Mouse (Mus musculus): ENCODE results near the gene Orai3. TPM values are rescaled to one million over a fixed set of nuclear protein-coding genes. Genes with fewer than 3 reads are reported as not detected.
A peak's percentile ranks its signal among the peaks of the same experiment; 100 is the strongest.

The Orai3 gene
- polyA plus RNA-seq, 1 experiment from 2014 or later = 4.8 TPM

GRCm38 (mm10) chr7:127777474-127778266 is 8.1 kb downstream of the Orai3 start:
- WGBS = 8% methylated on average over 18 of the region's 66 CpGs
- peak overlapping the region; percentile 97 for H3K27ac ChIP-seq
- H3K4me2 ChIP-seq = peak overlapping the region; percentile 92
- ATAC-seq = peak; percentile 28
- no peaks in the 10 kb centered on the region for H3K27me3 ChIP-seq
- H3K4me3 ChIP-seq = peak overlapping the region; percentile 88
- H3K36me3 ChIP-seq (ENCODE audit: poor library complexity, severe bottlenecking) = peaks cover 42% of the 10 kb centered on the region
- peaks cover 18% of the 10 kb centered on the region for H3K4me1 ChIP-seq
- H3K9ac ChIP-seq = peak overlapping the region; percentile 90
- no peaks in the 10 kb centered on the region for H3K9me3 ChIP-seq (replicated peaks)

GRCm38 (mm10) chr7:127778350-127778749 is 8.7 kb downstream of the Orai3 start:
- H3K9ac ChIP-seq = peak overlapping the region; percentile 90
- 75% methylated on average over 4 of the region's 4 CpGs for WGBS
- peak overlapping the region; percentile 92 for H3K4me2 ChIP-seq
- no peaks in the 10 kb centered on the region for H3K27me3 ChIP-seq
- H3K27ac ChIP-seq = no peak overlapping the region
- H3K4me1 ChIP-seq = peaks cover 18% of the 10 kb centered on the region
- H3K36me3 ChIP-seq (ENCODE audit: poor library complexity, severe bottlenecking) = peaks cover 47% of the 10 kb centered on the region
- ATAC-seq = no peak
- no peaks in the 10 kb centered on the region for H3K9me3 ChIP-seq (replicated peaks)
- peak overlapping the region; percentile 88 for H3K4me3 ChIP-seq

GRCm38 (mm10) chr7:127785308-127785707 is 15.7 kb downstream of the Orai3 start, which contains the start of gene Gm49388:
Gm49388 (plus strand) TSS chr7:127785608.
- H3K27me3 ChIP-seq = no peaks in the 10 kb centered on the region
- no peak within 1 kb of the TSS for H3K4me2 ChIP-seq
- 93% methylated on average over 7 of the region's 7 CpGs for WGBS
- H3K36me3 ChIP-seq (ENCODE audit: poor library complexity, severe bottlenecking) = peaks cover 98% of the 10 kb centered on the region
- H3K4me3 ChIP-seq = no peak within 1 kb of the TSS
- H3K27ac ChIP-seq = no peak within 1 kb of the TSS
- no peak for ATAC-seq
- no peaks in the 10 kb centered on the region for H3K4me1 ChIP-seq
- H3K9ac ChIP-seq = no peak within 1 kb of the TSS
- no peaks in the 10 kb centered on the region for H3K9me3 ChIP-seq (replicated peaks)

- no peak for ATAC-seq
- H3K4me3 ChIP-seq = no peak overlapping the region
- H3K4me2 ChIP-seq = no peak overlapping the region
- 0 out of 2 replicates have a peak, but pooled peaks cover 8% of the 10 kb centered on the region for H3K4me1 ChIP-seq
- H3K9ac ChIP-seq = no peak overlapping the region
- peaks cover 79% of the 10 kb centered on the region for H3K36me3 ChIP-seq (ENCODE audit: poor library complexity, severe bottlenecking)
- no peaks in the 10 kb centered on the region for H3K9me3 ChIP-seq (replicated peaks)
- 95% methylated on average over 23 of the region's 23 CpGs for WGBS
- H3K27ac ChIP-seq = no peak overlapping the region
- no peaks in the 10 kb centered on the region for H3K27me3 ChIP-seq
Observed at GRCm38 (mm10) chr7:127797076-127797845, 27.6 kb downstream of the Orai3 start.

- no peak overlapping the region for H3K4me2 ChIP-seq
- H3K36me3 ChIP-seq (ENCODE audit: poor library complexity, severe bottlenecking) = peaks cover 79% of the 10 kb centered on the region
- ATAC-seq = no peak
- H3K4me3 ChIP-seq = no peak overlapping the region
- 0 out of 2 replicates have a peak, but pooled peaks cover 8% of the 10 kb centered on the region for H3K4me1 ChIP-seq
- 87% methylated on average over 4 of the region's 4 CpGs for WGBS
- no peak overlapping the region for H3K9ac ChIP-seq
- no peaks in the 10 kb centered on the region for H3K9me3 ChIP-seq (replicated peaks)
- H3K27me3 ChIP-seq = no peaks in the 10 kb centered on the region
- no peak overlapping the region for H3K27ac ChIP-seq
Observed at GRCm38 (mm10) chr7:127798591-127798990, 29.0 kb downstream of the Orai3 start.

- ATAC-seq = no peak
- Histone ChIP-seq H3K36me3 (ENCODE audit: poor library complexity, severe bottlenecking) (peaks cover 74% of the 10 kb centered on the region), H3K9ac (no peak overlapping the region), H3K9me3 (replicated peaks) (no peaks in the 10 kb centered on the region), H3K4me3 (no peak overlapping the region), H3K4me1 (0 out of 2 replicates have a peak, but pooled peaks cover 8% of the 10 kb centered on the region), H3K27ac (no peak overlapping the region), H3K27me3 (no peaks in the 10 kb centered on the region), H3K4me2 (no peak overlapping the region)
- WGBS = 90% methylated on average over 13 of the region's 13 CpGs
Observed at GRCm38 (mm10) chr7:127799211-127799610, 29.6 kb downstream of the Orai3 start.

- no peak overlapping the region for H3K4me2 ChIP-seq
- no peaks in the 10 kb centered on the region for H3K27me3 ChIP-seq
- no peak for ATAC-seq
- WGBS = 100% methylated on average over 1 of the region's 1 CpGs
- H3K4me1 ChIP-seq = 0 out of 2 replicates have a peak, but pooled peaks cover 8% of the 10 kb centered on the region
- H3K9ac ChIP-seq = no peak overlapping the region
- H3K4me3 ChIP-seq = no peak overlapping the region
- 0 out of 2 replicates have a peak overlapping the region, but pooled peaks have one; percentile 32 for H3K27ac ChIP-seq
- peaks cover 75% of the 10 kb centered on the region for H3K36me3 ChIP-seq (ENCODE audit: poor library complexity, severe bottlenecking)
- no peaks in the 10 kb centered on the region for H3K9me3 ChIP-seq (replicated peaks)
Observed at GRCm38 (mm10) chr7:127799738-127800137, 30.1 kb downstream of the Orai3 start.

- Histone ChIP-seq H3K4me3 (no peak within 1 kb of the TSS), H3K4me2 (no peak within 1 kb of the TSS)
Observed at GRCm38 (mm10) chr7:127800435-127801009, 30.9 kb downstream of the Orai3 start, which contains the start of gene Hsd3b7. Hsd3b7 (plus strand) TSS chr7:127800604.

GRCm38 (mm10) chr7:127801010-127801621 is 31.5 kb downstream of the Orai3 start:
- no peak overlapping the region for H3K27ac ChIP-seq
- ATAC-seq = peak; percentile 14; the same call in 1 of the 2 replicates
- H3K36me3 ChIP-seq (ENCODE audit: poor library complexity, severe bottlenecking) = peaks cover 74% of the 10 kb centered on the region
- H3K27me3 ChIP-seq = no peaks in the 10 kb centered on the region
- H3K4me2 ChIP-seq = no peak overlapping the region
- H3K4me1 ChIP-seq = 0 out of 2 replicates have a peak, but pooled peaks cover 8% of the 10 kb centered on the region
- no peaks in the 10 kb centered on the region for H3K9me3 ChIP-seq (replicated peaks)
- peak overlapping the region; percentile 22; the same call in 1 of the 2 replicates for H3K9ac ChIP-seq
- WGBS = 93% methylated on average over 8 of the region's 8 CpGs
- H3K4me3 ChIP-seq = no peak overlapping the region

More at GRCm38 (mm10) chr7:127800435-127801009, 30.9 kb downstream of the Orai3 start, which contains the start of gene Hsd3b7:
- Histone ChIP-seq H3K27me3 (no peaks in the 10 kb centered on the region), H3K9me3 (replicated peaks) (no peaks in the 10 kb centered on the region), H3K4me1 (0 out of 2 replicates have a peak, but pooled peaks cover 8% of the 10 kb centered on the region), H3K27ac (0 out of 2 replicates have a peak within 1 kb of the TSS, but pooled peaks have one; percentile 32), H3K36me3 (ENCODE audit: poor library complexity, severe bottlenecking) (peaks cover 75% of the 10 kb centered on the region), H3K9ac (peak within 1 kb of the TSS; percentile 22; the same call in 1 of the 2 replicates)
- WGBS = 30% methylated on average over 6 of the region's 6 CpGs
- peak; percentile 77 for ATAC-seq

- no peak overlapping the region for H3K27ac ChIP-seq
- H3K36me3 ChIP-seq (ENCODE audit: poor library complexity, severe bottlenecking) = peaks cover 71% of the 10 kb centered on the region
- no peak for ATAC-seq
- H3K4me1 ChIP-seq = 0 out of 2 replicates have a peak, but pooled peaks cover 8% of the 10 kb centered on the region
- no peak overlapping the region for H3K9ac ChIP-seq
- no peaks in the 10 kb centered on the region for H3K9me3 ChIP-seq (replicated peaks)
- no peaks in the 10 kb centered on the region for H3K27me3 ChIP-seq
- no peak overlapping the region for H3K4me2 ChIP-seq
- 92% methylated on average over 17 of the region's 17 CpGs for WGBS
- H3K4me3 ChIP-seq = no peak overlapping the region
Observed at GRCm38 (mm10) chr7:127802313-127802712, 32.7 kb downstream of the Orai3 start.

GRCm38 (mm10) chr7:127808821-127809220 is 39.2 kb downstream of the Orai3 start:
- Histone ChIP-seq H3K27ac (no peak overlapping the region), H3K4me1 (peaks cover under 1% of the 10 kb centered on the region; the same call in 1 of the 2 replicates), H3K4me2 (no peak overlapping the region), H3K27me3 (no peaks in the 10 kb centered on the region), H3K4me3 (no peak overlapping the region), H3K9me3 (replicated peaks) (no peaks in the 10 kb centered on the region), H3K9ac (no peak overlapping the region), H3K36me3 (ENCODE audit: poor library complexity, severe bottlenecking) (peaks cover 81% of the 10 kb centered on the region)
- 44% methylated on average over 5 of the region's 5 CpGs for WGBS
- ATAC-seq = no peak
